Mouse (Mus musculus): ENCODE results near the gene Eomes. TPM values are rescaled to one million over a fixed set of nuclear protein-coding genes. Genes with fewer than 3 reads are reported as not detected.

The Eomes gene
- polyA plus RNA-seq, 1 experiment: not detected

DNA sequence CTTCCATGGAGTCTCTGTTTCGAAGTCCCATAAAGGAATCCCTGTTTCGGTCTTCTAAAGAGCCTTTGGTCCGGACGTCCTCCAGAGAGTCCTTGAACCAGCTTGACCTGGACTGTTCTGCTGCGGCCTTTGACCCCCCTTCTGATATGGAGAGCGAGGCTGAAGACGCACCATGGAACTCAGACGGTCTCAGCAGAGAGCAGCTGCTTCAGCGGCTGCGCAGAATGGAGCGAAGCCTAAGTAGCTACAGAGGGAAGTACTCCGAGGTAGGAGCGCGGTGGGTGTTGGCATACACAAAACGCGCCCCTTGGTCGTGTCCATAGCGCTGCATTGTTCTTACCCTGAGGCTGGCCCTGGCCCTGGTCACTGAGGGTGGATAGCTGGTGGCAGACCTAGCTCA is 49.0 kb downstream of the Eomes start:
- H3K36me3 ChIP-seq (ENCODE audit: control insufficient read depth, insufficient read depth, low read length): peaks cover 74% of the 10 kb centered on the region
- no peak for TF ChIP-seq POLR2A (IDR thresholded peaks at IDR 0.05; ENCODE audit: low read depth, low read length)
- no peak for TF ChIP-seq CTCF (IDR thresholded peaks at IDR 0.05; ENCODE audit: extremely low read depth, insufficient read length, insufficient replicate concordance, low read depth, low read length)
- H3K27me3 ChIP-seq (ENCODE audit: control insufficient read depth, insufficient read depth, low read length): no peaks in the 10 kb centered on the region
- WGBS: 92% methylated on average over 18 of the region's 18 CpGs
- no peaks in the 10 kb centered on the region for H3K4me1 ChIP-seq (ENCODE audit: control insufficient read depth, insufficient read depth, insufficient read length, low read length)
- H3K4me3 ChIP-seq (ENCODE audit: low read depth, low read length): no peak overlapping the region
- H3K27ac ChIP-seq (ENCODE audit: insufficient read depth, low read depth, low read length): no peak overlapping the region

DNA sequence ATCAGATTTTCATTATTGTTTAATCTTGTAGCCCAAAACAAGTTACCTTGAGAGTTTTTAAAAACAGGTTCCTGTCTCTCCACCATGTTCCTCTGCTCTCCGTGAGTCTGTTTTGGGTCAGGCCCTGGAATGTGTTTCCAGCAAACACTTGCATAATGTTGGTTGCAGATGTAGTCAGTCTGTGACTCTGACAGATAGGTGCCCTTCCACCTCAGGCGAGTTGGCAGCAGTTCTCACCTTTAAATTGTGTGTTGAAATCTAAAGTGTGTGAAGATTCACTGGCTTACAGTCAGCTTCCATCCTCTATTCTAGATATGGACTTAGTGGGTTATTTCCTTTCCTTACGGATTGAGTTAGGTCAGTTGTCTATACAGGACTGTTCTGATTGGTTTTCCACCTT is 51.8 kb downstream of the Eomes start:
- TF ChIP-seq CTCF (IDR thresholded peaks at IDR 0.05; ENCODE audit: extremely low read depth, insufficient read length, insufficient replicate concordance, low read depth, low read length): no peak
- no peak for TF ChIP-seq POLR2A (IDR thresholded peaks at IDR 0.05; ENCODE audit: low read depth, low read length)
- H3K4me3 ChIP-seq (ENCODE audit: low read depth, low read length): no peak overlapping the region
- H3K27me3 ChIP-seq (ENCODE audit: control insufficient read depth, insufficient read depth, low read length): no peaks in the 10 kb centered on the region
- H3K4me1 ChIP-seq (ENCODE audit: control insufficient read depth, insufficient read depth, insufficient read length, low read length): no peaks in the 10 kb centered on the region
- 88% methylated on average over 3 of the region's 3 CpGs for WGBS
- H3K36me3 ChIP-seq (ENCODE audit: control insufficient read depth, insufficient read depth, low read length): peaks cover 71% of the 10 kb centered on the region
- H3K27ac ChIP-seq (ENCODE audit: insufficient read depth, low read depth, low read length): no peak overlapping the region

DNA sequence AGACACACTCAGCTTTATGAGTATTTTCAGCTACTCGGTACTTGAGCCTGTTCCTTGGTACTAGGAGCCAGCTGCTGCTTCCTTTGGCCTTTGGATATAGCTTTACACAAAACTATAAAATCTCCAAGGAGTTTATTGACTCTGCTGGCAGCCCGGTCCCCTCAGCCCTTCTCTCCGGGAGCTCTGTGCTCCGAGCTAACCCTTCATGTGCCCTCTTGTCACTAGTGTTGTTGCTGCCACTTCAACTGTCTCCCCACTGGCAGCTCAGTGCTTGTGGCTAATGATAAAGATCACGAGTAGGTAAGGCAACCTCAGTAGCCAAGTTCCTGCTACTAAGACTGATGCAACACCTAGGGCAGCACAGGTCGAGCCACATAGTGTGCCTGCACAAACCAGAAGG is 52.7 kb downstream of the Eomes start:
- TF ChIP-seq CTCF (IDR thresholded peaks at IDR 0.05; ENCODE audit: extremely low read depth, insufficient read length, insufficient replicate concordance, low read depth, low read length) (no peak), POLR2A (IDR thresholded peaks at IDR 0.05; ENCODE audit: low read depth, low read length) (no peak)

DNA sequence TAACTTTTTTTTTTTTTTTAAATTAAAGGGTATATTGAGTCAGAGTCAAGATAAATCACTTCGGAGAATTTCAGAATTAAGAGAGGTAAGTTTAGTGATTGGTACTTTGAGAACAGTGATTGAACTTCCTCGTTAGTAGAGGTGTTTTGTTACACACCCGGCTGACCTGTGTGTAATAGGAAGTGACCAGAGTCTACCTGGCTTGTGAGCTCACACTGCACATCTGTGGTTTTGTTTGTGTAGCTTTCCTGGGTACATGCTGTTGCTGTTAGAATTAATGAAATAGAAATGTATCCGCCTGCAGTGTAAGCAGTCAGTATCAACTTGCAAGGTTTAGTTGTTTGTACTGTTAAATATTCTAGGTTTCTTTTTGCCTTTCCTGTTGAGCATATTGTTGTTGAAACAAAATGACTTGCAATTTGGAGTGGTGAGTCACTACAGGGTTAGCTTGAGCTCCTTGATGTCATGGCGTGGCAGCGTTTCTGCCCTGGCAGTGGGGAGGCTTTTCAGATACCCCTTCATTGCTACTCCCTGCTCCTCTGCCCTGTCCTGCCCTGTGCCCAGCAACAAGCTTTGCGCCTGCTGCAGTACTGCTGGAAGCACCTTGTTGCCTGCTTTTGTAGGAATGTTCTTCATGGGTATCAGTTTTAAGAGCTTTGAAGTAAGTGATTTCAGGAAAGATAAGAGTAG is 54.6 kb downstream of the Eomes start:
- no peaks in the 10 kb centered on the region for H3K4me1 ChIP-seq (ENCODE audit: control insufficient read depth, insufficient read depth, insufficient read length, low read length)
- no peak overlapping the region for H3K27ac ChIP-seq (ENCODE audit: insufficient read depth, low read depth, low read length)
- TF ChIP-seq CTCF (IDR thresholded peaks at IDR 0.05; ENCODE audit: extremely low read depth, insufficient read length, insufficient replicate concordance, low read depth, low read length): no peak
- no peak for TF ChIP-seq POLR2A (IDR thresholded peaks at IDR 0.05; ENCODE audit: low read depth, low read length)
- H3K27me3 ChIP-seq (ENCODE audit: control insufficient read depth, insufficient read depth, low read length): no peaks in the 10 kb centered on the region
- H3K4me3 ChIP-seq (ENCODE audit: low read depth, low read length): no peak overlapping the region
- H3K36me3 ChIP-seq (ENCODE audit: control insufficient read depth, insufficient read depth, low read length): peaks cover 75% of the 10 kb centered on the region
- 81% methylated on average over 7 of the region's 7 CpGs for WGBS

More for the DNA sequence above, 52.7 kb downstream of the Eomes start:
- Histone ChIP-seq H3K4me3 (ENCODE audit: low read depth, low read length) (no peak overlapping the region), H3K4me1 (ENCODE audit: control insufficient read depth, insufficient read depth, insufficient read length, low read length) (no peaks in the 10 kb centered on the region), H3K27ac (ENCODE audit: insufficient read depth, low read depth, low read length) (no peak overlapping the region), H3K27me3 (ENCODE audit: control insufficient read depth, insufficient read depth, low read length) (no peaks in the 10 kb centered on the region), H3K36me3 (ENCODE audit: control insufficient read depth, insufficient read depth, low read length) (peaks cover 75% of the 10 kb centered on the region)
- WGBS: 72% methylated on average over 6 of the region's 6 CpGs

Other genes starting within 250 kb of the Eomes start
- gene Golga4, start 28.1 kb downstream of the Eomes start, polyA plus RNA-seq (2012; rRNA removed): 9.8 and 17.8 TPM in 2 replicates
- 5.0 and 8.0 TPM in 2 replicates for gene Itga9, start 128.5 kb downstream of the Eomes start, polyA plus RNA-seq (2012; rRNA removed)